Mouse (Mus musculus): ENCODE measurements at regions not wholly inside any gene's neighbourhood (a gene's known extent, or its start where the extent isn't known, plus 50 kb on each side); places are given as distances from the start of the nearest gene placed in this dataset.

- no peak for DNase-seq (ENCODE audit: low read depth, low spot score)
These were observed 183.4 kb upstream of the Cadm1 start for GRCm38 (mm10) chr9:47346527-47347111.

GRCm38 (mm10) chr9:47350301-47350700 is 179.7 kb upstream of the Cadm1 start:
- DNase-seq (ENCODE audit: low read depth, low spot score): no peak

GRCm38 (mm10) chr9:47351036-47351435 is 178.9 kb upstream of the Cadm1 start:
- no peak for DNase-seq (ENCODE audit: low read depth, low spot score)

GRCm38 (mm10) chr9:47353017-47353416 is 177.0 kb upstream of the Cadm1 start:
- no peak for DNase-seq (ENCODE audit: low read depth, low spot score)

- no peak for DNase-seq (ENCODE audit: low read depth, low spot score)
These were observed 176.0 kb upstream of the Cadm1 start for GRCm38 (mm10) chr9:47353972-47354371.

GRCm38 (mm10) chr9:47354423-47354822 is 175.6 kb upstream of the Cadm1 start:
- DNase-seq (ENCODE audit: low read depth, low spot score): no peak

GRCm38 (mm10) chr9:47354866-47355265 is 175.1 kb upstream of the Cadm1 start:
- peak; percentile 3 for DNase-seq (ENCODE audit: low read depth, low spot score)

GRCm38 (mm10) chr9:47357756-47358399 is 172.1 kb upstream of the Cadm1 start:
- DNase-seq (ENCODE audit: low read depth, low spot score): no peak

- DNase-seq (ENCODE audit: low read depth, low spot score): no peak
These were observed 171.6 kb upstream of the Cadm1 start for GRCm38 (mm10) chr9:47358400-47358767.

- no peak for DNase-seq (ENCODE audit: low read depth, low spot score)
These were observed 166.9 kb upstream of the Cadm1 start for GRCm38 (mm10) chr9:47363086-47363485.

GRCm38 (mm10) chr9:47364762-47365161 is 165.2 kb upstream of the Cadm1 start:
- DNase-seq (ENCODE audit: low read depth, low spot score): no peak

GRCm38 (mm10) chr9:47367266-47367957 is 162.6 kb upstream of the Cadm1 start:
- no peak for DNase-seq (ENCODE audit: low read depth, low spot score)

- no peak for DNase-seq (ENCODE audit: low read depth, low spot score)
These were observed 161.7 kb upstream of the Cadm1 start for GRCm38 (mm10) chr9:47368015-47368901.

GRCm38 (mm10) chr9:47372296-47372695 is 157.7 kb upstream of the Cadm1 start:
- DNase-seq (ENCODE audit: low read depth, low spot score): no peak

- no peak for DNase-seq (ENCODE audit: low read depth, low spot score)
These were observed 155.9 kb upstream of the Cadm1 start for GRCm38 (mm10) chr9:47374086-47374485.

- DNase-seq (ENCODE audit: low read depth, low spot score): no peak
These were observed 153.3 kb upstream of the Cadm1 start for GRCm38 (mm10) chr9:47376645-47377044.

- DNase-seq (ENCODE audit: low read depth, low spot score): no peak
These were observed 151.4 kb upstream of the Cadm1 start for GRCm38 (mm10) chr9:47378541-47378940.

GRCm38 (mm10) chr9:47380361-47380760 is 149.6 kb upstream of the Cadm1 start:
- DNase-seq (ENCODE audit: low read depth, low spot score): no peak

- DNase-seq (ENCODE audit: low read depth, low spot score): no peak
These were observed 145.7 kb upstream of the Cadm1 start for GRCm38 (mm10) chr9:47384185-47384854.

GRCm38 (mm10) chr9:47386646-47387045 is 143.3 kb upstream of the Cadm1 start:
- DNase-seq (ENCODE audit: low read depth, low spot score): no peak

GRCm38 (mm10) chr9:47387221-47387620 is 142.8 kb upstream of the Cadm1 start:
- no peak for DNase-seq (ENCODE audit: low read depth, low spot score)

Measured in 3T3-L1 (cell line).